Mouse (Mus musculus): ENCODE measurements at regions not wholly inside any gene's neighbourhood (a gene's known extent, or its start where the extent isn't known, plus 50 kb on each side); places are given as distances from the start of the nearest gene placed in this dataset.

- H3K4me3 ChIP-seq, result no peak overlapping the region
- peak; percentile 65 for TF ChIP-seq CTCF (conservative IDR thresholded peaks at IDR 0.05)
- DNase-seq (ENCODE audit: low spot score in 2 of 2), result no peak
- no peak overlapping the region for H3K27ac ChIP-seq
Measured at GRCm38 (mm10) chr17:41015317-41015716, 80.5 kb upstream of the Cenpq start.
